Mouse (Mus musculus): ENCODE results near the gene Podnl1. TPM values are rescaled to one million over a fixed set of nuclear protein-coding genes. Genes with fewer than 3 reads are reported as not detected.
A peak's percentile ranks its signal among the peaks of the same experiment; 100 is the strongest.

Podnl1 gene
- polyA plus RNA-seq, 1 experiment from 2014 or later, result 0.26 TPM

DNA sequence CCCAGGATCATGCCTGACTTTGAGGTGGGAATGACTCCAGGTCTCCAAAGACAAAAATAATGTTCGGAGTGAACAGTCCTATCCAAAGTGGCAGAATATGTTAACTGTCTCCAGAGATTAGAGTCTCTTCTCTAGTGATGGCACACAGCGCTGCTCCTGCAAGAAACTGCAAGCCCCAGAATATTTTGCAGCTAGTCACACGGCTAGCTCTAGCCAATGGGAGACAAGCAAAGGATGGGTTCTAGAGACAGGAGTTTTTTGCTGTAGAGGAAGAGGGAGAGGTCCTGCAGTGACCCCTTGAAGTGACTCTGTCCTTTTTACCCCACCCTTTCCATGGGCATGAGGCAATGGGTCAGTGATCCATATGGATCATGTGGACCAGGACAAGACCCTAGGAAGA lies 12.1 kb downstream of the Podnl1 start:
- ATAC-seq (replicated peaks; ENCODE audit: low FRiP score), result no peak
- no peak overlapping the region for H3K27ac ChIP-seq (ENCODE audit: low read depth, low read length)
- H3K9me3 ChIP-seq (ENCODE audit: control insufficient read depth, low read length), result no peaks in the 10 kb centered on the region
- 85% methylated on average over 3 of the region's 3 CpGs for WGBS
- no peak overlapping the region for H3K9ac ChIP-seq (ENCODE audit: low read depth, low read length)
- no peak for DNase-seq (ENCODE audit: low spot score)
- H3K4me1 ChIP-seq (replicated peaks; ENCODE audit: control insufficient read depth, insufficient read depth, low read length), result no peaks in the 10 kb centered on the region
- no peak overlapping the region for H3K4me2 ChIP-seq
- H3K27me3 ChIP-seq (replicated peaks; ENCODE audit: control insufficient read depth, insufficient read depth, low read length), result no peaks in the 10 kb centered on the region
- no peak overlapping the region for H3K4me3 ChIP-seq (ENCODE audit: low read depth, low read length)
- H3K36me3 ChIP-seq (ENCODE audit: control insufficient read depth, insufficient read depth, low read length), result peaks cover 50% of the 10 kb centered on the region

DNA sequence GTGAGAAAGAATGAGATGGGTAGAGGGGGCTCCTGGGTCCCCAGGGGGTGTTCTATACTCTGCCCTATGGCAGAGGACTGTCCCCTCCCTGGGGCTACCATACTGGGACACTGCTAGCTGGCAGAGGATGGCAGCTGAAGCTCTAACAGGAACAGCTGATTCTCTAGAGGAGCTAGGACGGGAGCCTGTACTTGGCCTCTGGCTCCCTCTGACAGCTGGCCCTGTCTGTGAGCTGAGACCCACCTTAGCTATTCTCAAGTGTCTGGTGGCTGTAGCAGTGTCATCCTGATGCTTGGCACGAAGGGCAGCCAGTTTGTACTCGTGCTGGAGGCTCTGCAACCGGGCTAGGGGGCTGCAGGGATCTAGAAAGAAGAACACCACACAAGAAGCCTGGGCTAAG lies 15.0 kb downstream of the Podnl1 start:
- 84% methylated on average over 4 of the region's 4 CpGs for WGBS
- Histone ChIP-seq H3K4me3 (ENCODE audit: low read depth, low read length) (no peak overlapping the region), H3K4me2 (no peak overlapping the region), H3K27me3 (replicated peaks; ENCODE audit: control insufficient read depth, insufficient read depth, low read length) (no peaks in the 10 kb centered on the region), H3K36me3 (ENCODE audit: control insufficient read depth, insufficient read depth, low read length) (peaks cover 35% of the 10 kb centered on the region), H3K27ac (ENCODE audit: low read depth, low read length) (no peak overlapping the region), H3K9me3 (ENCODE audit: control insufficient read depth, low read length) (no peaks in the 10 kb centered on the region), H3K4me1 (replicated peaks; ENCODE audit: control insufficient read depth, insufficient read depth, low read length) (no peaks in the 10 kb centered on the region), H3K9ac (ENCODE audit: low read depth, low read length) (no peak overlapping the region)
- no peak for ATAC-seq (replicated peaks; ENCODE audit: low FRiP score)
- DNase-seq (ENCODE audit: low spot score), result no peak

DNA sequence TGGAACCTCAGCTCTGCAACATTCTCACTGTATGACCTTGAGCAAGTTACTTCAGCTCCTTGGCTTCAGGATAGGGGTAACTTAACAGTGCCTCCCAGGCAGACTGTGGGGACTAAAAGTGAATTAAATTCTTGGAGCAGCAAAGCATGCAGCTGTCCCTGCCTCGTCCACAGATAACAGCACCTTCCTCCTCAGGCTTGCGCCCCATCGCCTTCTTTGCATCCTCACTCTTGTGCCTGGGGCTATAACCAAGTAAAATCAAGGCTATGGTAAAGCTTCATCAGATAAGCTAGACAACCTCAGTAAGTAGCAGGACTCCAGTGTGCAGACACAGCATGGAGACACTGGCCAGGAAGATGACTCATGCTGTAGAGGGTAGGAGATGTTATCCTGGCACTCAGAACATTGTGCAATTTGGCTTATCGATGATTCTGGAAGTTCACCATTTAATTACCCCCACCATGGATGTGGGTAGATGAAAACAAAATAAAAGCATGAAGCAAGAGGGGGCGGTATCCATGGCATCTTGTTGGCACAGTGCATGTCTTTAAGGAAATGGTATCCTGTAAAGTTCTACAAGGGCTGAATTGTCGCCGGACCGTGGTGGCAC lies 19.0 kb downstream of the Podnl1 start:
- Histone ChIP-seq H3K9ac (ENCODE audit: low read depth, low read length) (no peak overlapping the region), H3K4me2 (no peak overlapping the region), H3K27ac (ENCODE audit: low read depth, low read length) (no peak overlapping the region), H3K4me1 (replicated peaks; ENCODE audit: control insufficient read depth, insufficient read depth, low read length) (peaks cover 8% of the 10 kb centered on the region), H3K27me3 (replicated peaks; ENCODE audit: control insufficient read depth, insufficient read depth, low read length) (no peaks in the 10 kb centered on the region), H3K9me3 (ENCODE audit: control insufficient read depth, low read length) (no peaks in the 10 kb centered on the region), H3K4me3 (ENCODE audit: low read depth, low read length) (no peak overlapping the region), H3K36me3 (ENCODE audit: control insufficient read depth, insufficient read depth, low read length) (peaks cover 24% of the 10 kb centered on the region; the same call in 1 of the 2 replicates)
- DNase-seq (ENCODE audit: low spot score) (no peak), ATAC-seq (replicated peaks; ENCODE audit: low FRiP score) (no peak)
- WGBS, result 84% methylated on average over 8 of the region's 8 CpGs

DNA sequence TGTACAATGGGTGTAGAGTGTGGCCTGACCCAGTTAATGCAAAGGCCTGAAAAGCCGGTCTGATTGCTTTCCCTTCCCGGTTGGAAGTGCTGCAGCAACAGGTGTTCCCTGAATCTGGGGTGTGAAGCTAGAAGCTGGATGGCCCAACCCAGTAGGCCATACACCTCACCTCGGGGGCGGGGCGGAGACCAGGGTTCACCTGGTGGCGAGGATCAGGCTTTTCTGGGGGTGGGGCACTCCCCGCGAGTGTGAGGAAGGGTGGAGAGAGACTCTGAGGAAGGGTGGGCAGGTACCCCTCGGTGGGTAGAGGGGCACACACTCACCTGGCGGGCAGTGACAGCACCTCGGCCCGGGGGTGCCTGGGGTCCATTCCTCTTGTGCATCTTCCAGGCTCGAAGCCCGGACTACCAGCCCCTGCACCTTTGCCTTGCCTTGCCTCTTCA lies 21.6 kb downstream of the Podnl1 start:
- H3K9ac ChIP-seq (ENCODE audit: low read depth, low read length), result peak overlapping the region; percentile 85
- H3K27me3 ChIP-seq (replicated peaks; ENCODE audit: control insufficient read depth, insufficient read depth, low read length), result no peaks in the 10 kb centered on the region
- no peaks in the 10 kb centered on the region for H3K9me3 ChIP-seq (ENCODE audit: control insufficient read depth, low read length)
- DNase-seq (ENCODE audit: low spot score), result no peak
- ATAC-seq (replicated peaks; ENCODE audit: low FRiP score), result peak; percentile 54
- H3K4me3 ChIP-seq (ENCODE audit: low read depth, low read length), result peak overlapping the region; percentile 77
- H3K4me1 ChIP-seq (replicated peaks; ENCODE audit: control insufficient read depth, insufficient read depth, low read length), result peaks cover 8% of the 10 kb centered on the region
- H3K27ac ChIP-seq (ENCODE audit: low read depth, low read length), result no peak overlapping the region
- H3K36me3 ChIP-seq (ENCODE audit: control insufficient read depth, insufficient read depth, low read length), result peaks cover 6% of the 10 kb centered on the region; the same call in 1 of the 2 replicates
- 5% methylated on average over 14 of the region's 14 CpGs for WGBS
- peak overlapping the region; percentile 93 for H3K4me2 ChIP-seq

DNA sequence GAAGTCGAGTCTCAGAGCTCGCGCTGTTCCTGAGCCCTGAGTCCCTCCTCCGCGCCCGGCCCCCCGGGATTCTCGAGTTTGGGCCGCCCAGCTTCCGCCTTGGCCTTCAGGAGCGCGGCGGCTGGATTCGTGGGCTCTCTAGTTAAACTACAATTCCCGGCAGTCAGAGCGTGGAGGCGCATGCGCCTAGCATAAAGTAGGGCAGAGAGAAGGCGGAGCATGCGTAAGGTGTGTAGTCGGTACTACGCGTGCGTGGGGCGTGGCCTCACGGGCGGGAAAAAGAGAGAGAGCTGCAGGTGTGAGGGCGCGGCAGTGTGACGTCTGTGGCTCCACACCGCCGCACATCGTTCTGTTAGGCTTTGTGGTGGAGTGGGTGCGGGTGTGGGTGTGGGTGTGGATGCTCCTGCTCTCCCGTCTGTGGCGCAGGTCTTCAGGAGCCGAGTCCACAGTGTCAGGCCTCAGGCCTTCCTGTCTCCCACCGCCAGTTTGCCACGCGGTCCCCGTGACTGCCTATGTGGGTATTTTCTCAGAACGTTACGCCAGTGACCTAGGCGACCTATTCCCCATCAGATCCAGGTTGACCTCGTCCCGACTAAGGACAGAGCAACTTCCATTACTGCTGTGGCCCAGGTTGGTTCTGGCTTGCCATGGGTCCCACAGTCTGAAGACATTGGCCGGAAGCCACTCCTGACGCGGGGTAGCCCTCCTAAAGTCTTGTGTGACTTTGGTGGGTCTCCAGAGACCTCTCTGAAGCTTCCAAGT lies 22.2 kb downstream of the Podnl1 start, which contains the start of the genes Cc2d1a and 4930432K21Rik:
TSS of gene Cc2d1a (minus strand) at position 168 of the 762 bp plus-strand sequence.
TSS of gene 4930432K21Rik (plus strand) at position 257 of the 762 bp plus-strand sequence.
- Histone ChIP-seq H3K36me3 (ENCODE audit: control insufficient read depth, insufficient read depth, low read length) (peaks cover 5% of the 10 kb centered on the region; the same call in 1 of the 2 replicates), H3K4me2 (peak within 1 kb of the TSS; percentile 93), H3K9me3 (ENCODE audit: control insufficient read depth, low read length) (no peaks in the 10 kb centered on the region), H3K4me3 (ENCODE audit: low read depth, low read length) (peak within 1 kb of the TSS; percentile 77), H3K27ac (ENCODE audit: low read depth, low read length) (no peak within 1 kb of the TSS), H3K4me1 (replicated peaks; ENCODE audit: control insufficient read depth, insufficient read depth, low read length) (peaks cover 8% of the 10 kb centered on the region), H3K9ac (ENCODE audit: low read depth, low read length) (peak within 1 kb of the TSS; percentile 85), H3K27me3 (replicated peaks; ENCODE audit: control insufficient read depth, insufficient read depth, low read length) (no peaks in the 10 kb centered on the region)
- DNase-seq (ENCODE audit: low spot score) (peak; percentile 88), ATAC-seq (replicated peaks; ENCODE audit: low FRiP score) (peak; percentile 93)
- WGBS, result 15% methylated on average over 49 of the region's 49 CpGs

DNA sequence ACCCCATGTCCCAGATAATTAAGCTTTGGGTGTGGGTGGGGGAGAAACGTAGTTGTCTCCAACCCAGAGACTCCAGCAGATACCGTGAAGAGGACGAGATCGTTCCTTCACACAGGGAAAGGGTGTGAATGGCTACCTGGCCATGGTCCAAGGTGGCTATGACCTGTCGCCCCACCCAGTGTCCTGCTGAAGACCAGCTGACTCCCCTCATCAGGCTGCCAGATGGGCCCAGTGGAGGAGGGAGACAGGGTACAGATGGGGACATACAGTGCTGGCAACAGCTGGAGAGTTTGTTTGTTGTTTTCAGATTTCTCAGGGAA lies 22.7 kb downstream of the Podnl1 start:
- H3K4me2 ChIP-seq, result peak overlapping the region; percentile 93

DNA sequence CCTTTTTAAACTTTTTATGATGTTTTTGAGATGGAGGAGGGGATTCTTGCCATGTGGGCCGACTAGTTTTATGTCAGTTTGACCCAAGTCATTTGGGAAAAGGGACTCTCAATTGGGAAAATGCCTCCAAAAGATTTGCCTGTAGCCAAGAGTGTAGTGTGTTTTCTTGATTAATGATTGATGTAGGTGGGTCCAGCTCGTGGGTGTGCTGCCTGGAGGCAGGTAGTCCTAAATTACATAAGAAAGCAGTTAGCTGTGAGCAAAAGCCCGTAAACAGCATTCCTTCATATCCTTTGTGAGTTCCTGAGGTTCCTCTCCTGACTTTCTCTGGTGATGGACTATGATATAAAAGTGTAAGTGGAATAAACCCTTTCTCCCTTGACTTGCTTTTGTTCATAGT lies 23.4 kb downstream of the Podnl1 start:
- DNase-seq (ENCODE audit: low spot score), result no peak
- WGBS, result 73% methylated on average over 3 of the region's 3 CpGs
- H3K27ac ChIP-seq (ENCODE audit: low read depth, low read length), result no peak overlapping the region

More for the DNA sequence above, 22.7 kb downstream of the Podnl1 start:
- Histone ChIP-seq H3K9ac (ENCODE audit: low read depth, low read length) (no peak overlapping the region; the same call in 1 of the 2 replicates), H3K4me1 (replicated peaks; ENCODE audit: control insufficient read depth, insufficient read depth, low read length) (peaks cover 8% of the 10 kb centered on the region), H3K27me3 (replicated peaks; ENCODE audit: control insufficient read depth, insufficient read depth, low read length) (no peaks in the 10 kb centered on the region), H3K4me3 (ENCODE audit: low read depth, low read length) (no peak overlapping the region; the same call in 1 of the 2 replicates), H3K36me3 (ENCODE audit: control insufficient read depth, insufficient read depth, low read length) (peaks cover under 1% of the 10 kb centered on the region; the same call in 1 of the 2 replicates), H3K9me3 (ENCODE audit: control insufficient read depth, low read length) (no peaks in the 10 kb centered on the region), H3K27ac (ENCODE audit: low read depth, low read length) (no peak overlapping the region)
- WGBS, result 91% methylated on average over 5 of the region's 5 CpGs
- 0 out of 2 replicates have a peak, but pooled peaks have one; percentile 3 for ATAC-seq (replicated peaks; ENCODE audit: low FRiP score)
- DNase-seq (ENCODE audit: low spot score), result no peak

DNA sequence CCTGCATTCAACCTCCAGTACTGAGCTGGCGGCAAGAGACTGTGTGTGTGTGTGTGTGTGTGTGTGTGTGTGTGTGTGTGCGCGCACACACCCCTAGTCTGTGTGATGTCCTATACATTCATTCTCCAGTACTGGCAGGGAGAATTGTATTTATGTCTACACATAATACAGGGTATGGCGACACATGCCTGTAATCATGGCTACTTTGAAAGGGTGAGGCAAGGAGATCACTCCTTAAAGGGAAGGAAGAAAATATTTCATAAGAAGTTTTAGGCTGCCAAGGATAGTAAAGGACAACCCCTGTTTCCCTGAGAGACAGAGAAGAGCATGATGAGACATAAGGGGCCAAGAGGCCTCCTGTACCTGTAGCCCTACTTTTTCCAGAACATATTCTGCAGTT lies 31.8 kb downstream of the Podnl1 start:
- Histone ChIP-seq H3K9ac (ENCODE audit: low read depth, low read length) (no peak overlapping the region), H3K36me3 (ENCODE audit: control insufficient read depth, insufficient read depth, low read length) (no peaks in the 10 kb centered on the region), H3K27me3 (replicated peaks; ENCODE audit: control insufficient read depth, insufficient read depth, low read length) (no peaks in the 10 kb centered on the region; the same call in 1 of the 2 replicates), H3K27ac (ENCODE audit: low read depth, low read length) (no peak overlapping the region), H3K4me1 (replicated peaks; ENCODE audit: control insufficient read depth, insufficient read depth, low read length) (no peaks in the 10 kb centered on the region), H3K4me3 (ENCODE audit: low read depth, low read length) (no peak overlapping the region), H3K9me3 (ENCODE audit: control insufficient read depth, low read length) (no peaks in the 10 kb centered on the region), H3K4me2 (no peak overlapping the region)
- ATAC-seq (replicated peaks; ENCODE audit: low FRiP score), result no peak
- WGBS, result 85% methylated on average over 4 of the region's 4 CpGs
- no peak for DNase-seq (ENCODE audit: low spot score)

More for the DNA sequence above, 23.4 kb downstream of the Podnl1 start:
- Histone ChIP-seq H3K36me3 (ENCODE audit: control insufficient read depth, insufficient read depth, low read length) (no peaks in the 10 kb centered on the region), H3K4me3 (ENCODE audit: low read depth, low read length) (no peak overlapping the region), H3K4me2 (no peak overlapping the region), H3K9me3 (ENCODE audit: control insufficient read depth, low read length) (no peaks in the 10 kb centered on the region), H3K4me1 (replicated peaks; ENCODE audit: control insufficient read depth, insufficient read depth, low read length) (peaks cover 8% of the 10 kb centered on the region), H3K9ac (ENCODE audit: low read depth, low read length) (no peak overlapping the region), H3K27me3 (replicated peaks; ENCODE audit: control insufficient read depth, insufficient read depth, low read length) (no peaks in the 10 kb centered on the region)
- ATAC-seq (replicated peaks; ENCODE audit: low FRiP score), result no peak

All from liver, embryonic 11.5 days (tissue).